Mouse (Mus musculus) spleen, postnatal 0 days (tissue): ENCODE measurements around the gene Asb12. TPM values are rescaled to one million over a fixed set of nuclear protein-coding genes. Genes with fewer than 3 reads are reported as not detected.

ENCODE experiments used
- polyA plus RNA-seq: library from polyadenylated mRNA; unstranded; fragments of >200 nt; fragmentation: Nextera tagmentation; extraction: Ambion mirVana; gene quantifications from 2 replicates; pipeline ENCODE4 v1.2.1, GENCODE M21; 2015

The Asb12 gene
- polyA plus RNA-seq, result not detected in 2 replicates

DNA sequence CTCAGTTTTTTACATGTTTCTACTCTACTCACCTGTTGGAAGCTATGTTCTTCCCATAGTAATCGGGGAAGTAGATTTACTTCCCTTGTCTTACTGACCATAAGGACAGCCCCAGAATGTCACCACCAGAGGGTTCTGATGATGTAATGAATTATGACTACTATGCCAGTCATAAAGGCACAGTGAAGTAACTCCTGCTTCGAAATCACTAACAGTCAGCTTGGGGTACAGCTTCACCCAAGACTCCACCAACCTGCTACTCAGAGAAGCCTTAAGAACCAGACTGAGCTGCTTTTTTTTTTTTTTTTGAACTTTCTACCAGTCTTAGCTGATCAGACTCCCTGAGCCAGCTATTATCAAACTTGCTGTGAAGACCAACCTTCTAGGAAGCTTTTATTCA is at the start of gene Asb12, which contains the start of gene Pfn5:
Gene Asb12 (minus strand): TSS at position 101 of the 400 bp plus-strand sequence.
Gene Pfn5 (plus strand): TSS at position 218 of the 400 bp plus-strand sequence.

DNA sequence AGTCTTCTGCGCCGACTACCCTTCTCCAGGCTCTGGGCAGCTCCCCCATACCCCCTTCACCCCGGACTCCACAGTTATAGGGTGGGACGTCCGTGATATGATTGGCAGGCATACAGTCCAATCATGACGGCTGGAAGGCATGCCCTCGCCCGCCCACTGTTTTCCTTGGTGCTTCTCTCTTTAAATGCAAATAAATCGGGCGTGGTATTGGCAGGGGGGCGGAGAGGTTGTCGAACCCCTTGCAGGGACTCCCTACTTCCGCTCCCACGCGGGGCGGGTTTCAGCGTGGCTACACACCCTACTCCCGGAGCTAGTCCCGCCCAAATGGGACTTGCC is 113.0 kb downstream of the Asb12 start, which contains the start of gene Amer1:
Gene Amer1 (minus strand): TSS at position 97 of the 336 bp plus-strand sequence.

Other genes starting within 250 kb of the Asb12 start
- gene Amer1, start 113.1 kb downstream of the Asb12 start, polyA plus RNA-seq, result 2.7 and 3.5 TPM in 2 replicates
- not detected in 2 replicates for gene Pfn5, start 117 bp upstream of the Asb12 start, polyA plus RNA-seq
- gene Zc4h2, start 100.5 kb upstream of the Asb12 start, polyA plus RNA-seq, result 2.9 and 3.5 TPM in 2 replicates
- 0.32 and 0.41 TPM in 2 replicates for gene Zc3h12b, start 153.7 kb upstream of the Asb12 start, polyA plus RNA-seq